Mouse (Mus musculus) right cerebral cortex, postnatal 36 days (tissue): Measurements from ENCODE around the gene Mapk6.
"Not testable (repeated sequence)": the region's sequence is repeated elsewhere in the genome, so short reads cannot be mapped to it uniquely, and the experiment has no call there.

ENCODE experiments used
- DNase-seq, 2 experiments: peaks; one replicate each; pipeline ENCODE4 v3.0.0; 2022; ENCODE audit warnings: low spot score in 2 of 2, mixed read lengths in 1 of 2

The Mapk6 gene

DNA sequence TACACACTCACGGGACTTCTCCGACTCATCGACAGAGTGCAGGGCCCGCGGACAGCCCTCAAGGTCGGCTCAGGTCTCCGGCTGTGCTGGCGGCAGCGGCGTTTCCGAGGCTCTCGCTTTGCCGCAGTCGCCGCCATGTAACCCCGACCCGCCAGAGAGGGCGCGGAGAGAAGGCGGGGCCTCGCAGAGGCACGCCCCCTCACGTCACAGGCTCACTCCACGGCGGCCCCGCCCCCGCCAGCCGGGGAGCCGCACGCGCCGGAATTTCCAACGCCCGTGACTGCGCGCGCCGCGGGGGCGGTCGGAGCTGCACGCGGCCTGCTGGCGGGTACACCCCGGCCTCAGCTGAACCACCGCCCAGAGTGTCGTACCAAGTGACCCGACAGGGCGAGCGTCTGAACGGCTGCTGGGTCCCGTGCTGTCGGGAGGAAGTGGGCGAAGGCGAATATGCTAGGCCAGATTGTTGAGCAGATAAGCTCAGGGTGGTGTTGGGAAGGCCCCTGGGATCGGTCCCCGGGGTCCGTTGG, at the start of gene Mapk6:
Gene Mapk6, minus strand, starts transcription at position 154 of the 527 bp plus-strand sequence.
- peak; percentile 94 to 95 for DNase-seq

DNA sequence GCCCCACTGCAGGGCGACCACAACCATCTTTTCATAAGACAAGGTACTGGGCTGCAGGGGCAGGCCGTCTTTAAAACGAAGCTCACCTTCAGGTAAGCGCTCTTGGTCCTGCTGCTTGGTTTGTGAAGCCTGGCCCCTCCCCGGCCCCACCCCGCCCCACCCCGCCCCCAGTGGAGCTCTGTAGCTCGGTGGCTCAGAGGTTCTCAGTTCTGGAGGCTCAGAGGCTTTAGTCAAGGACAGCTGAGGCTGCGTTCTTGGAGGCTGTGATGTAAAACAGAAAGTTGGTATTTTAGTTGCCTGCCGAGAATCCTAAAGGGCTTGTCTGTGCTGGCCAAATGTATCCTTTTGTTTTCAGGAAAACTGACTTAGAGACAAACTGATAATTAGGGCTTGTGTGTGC, 45.9 kb upstream of the Mapk6 start:
- DNase-seq: no peak

GRCm38 (mm10) chr9:75453994-75454393, 44.2 kb upstream of the Mapk6 start:
- no peak for DNase-seq

DNA sequence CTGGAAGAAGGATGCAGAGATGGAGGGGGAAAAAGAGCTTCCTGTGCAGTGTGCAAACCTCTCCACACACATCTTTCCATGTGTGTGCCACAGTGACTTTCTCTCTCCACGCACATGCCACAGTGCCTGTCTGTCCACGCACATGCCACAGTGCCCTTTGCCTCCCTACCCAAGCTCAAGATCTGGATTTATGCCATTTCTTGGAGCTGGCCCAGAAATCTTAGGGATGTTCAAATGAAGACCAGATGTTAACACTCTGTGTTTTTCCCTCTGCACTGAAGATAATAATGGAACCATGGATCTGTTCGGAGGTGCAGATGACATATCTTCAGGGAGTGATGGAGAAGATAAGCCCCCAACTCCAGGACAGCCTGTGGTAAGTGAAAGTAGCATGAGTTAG, 38.2 kb upstream of the Mapk6 start:
- DNase-seq: no peak

- not testable (repeated sequence) for DNase-seq
Observed at GRCm38 (mm10) chr9:75446574-75446973, 36.8 kb upstream of the Mapk6 start.

DNA sequence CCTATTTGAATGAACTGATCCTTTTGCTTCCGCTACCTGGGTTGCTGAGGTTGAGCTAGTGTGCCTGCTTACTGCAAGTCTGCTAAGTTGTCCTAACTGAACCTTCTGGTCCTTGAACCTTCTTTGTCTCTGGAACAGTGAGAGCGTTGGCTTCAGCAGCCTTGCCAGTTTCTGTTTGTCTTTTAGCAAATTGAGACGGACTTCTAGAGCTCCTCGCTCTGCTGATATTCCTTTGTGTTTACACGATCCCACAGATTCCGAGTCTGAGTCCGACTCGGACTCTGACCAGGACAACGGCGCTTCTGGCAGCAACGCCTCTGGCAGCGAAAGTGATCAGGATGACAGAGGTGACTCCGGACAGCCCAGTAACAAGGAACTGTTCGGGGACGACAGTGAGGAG, 35.2 kb upstream of the Mapk6 start:
- DNase-seq: no peak

- no peak for DNase-seq
Observed at GRCm38 (mm10) chr9:75441691-75442131, 31.9 kb upstream of the Mapk6 start.

GRCm38 (mm10) chr9:75440796-75441666, 31.2 kb upstream of the Mapk6 start, which contains the start of gene Leo1:
Gene Leo1, plus strand, starts transcription at chr9:75441524.
- DNase-seq: peak; percentile 89 to 93

DNA sequence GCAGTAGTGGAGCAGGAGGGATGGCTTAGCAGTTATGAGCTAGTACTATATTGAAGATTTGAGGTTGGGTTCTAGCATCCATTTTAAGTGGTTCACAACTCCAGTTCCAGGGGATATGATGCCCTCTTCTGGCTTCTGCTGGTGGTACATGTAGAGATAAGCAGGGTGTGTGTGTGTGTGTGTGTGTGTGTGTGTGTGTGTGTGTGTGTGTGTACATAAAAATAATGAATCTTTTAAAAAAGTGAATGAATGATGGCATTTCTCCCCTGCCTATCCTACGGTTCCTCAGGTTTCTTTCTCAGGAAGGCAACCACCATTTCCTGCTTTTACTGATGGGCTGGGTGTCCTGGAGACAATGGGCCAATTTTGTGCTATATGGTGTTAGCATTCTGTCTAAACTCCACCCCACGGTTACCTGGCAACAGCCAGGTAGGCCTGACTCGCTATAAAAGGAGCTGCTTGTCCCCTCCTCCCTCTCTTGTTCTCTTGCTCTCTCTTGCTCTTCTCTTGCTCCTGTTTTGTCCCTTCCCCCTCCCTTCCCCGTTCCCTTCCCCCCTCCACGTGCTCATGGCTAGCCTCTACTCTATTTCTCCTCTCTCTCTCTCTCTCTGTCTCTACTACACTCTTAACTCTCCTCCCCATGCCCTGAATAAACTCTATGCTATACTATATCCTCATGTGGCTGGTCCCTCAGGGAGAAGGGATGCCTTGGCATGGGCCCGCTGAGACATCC, 28.0 kb upstream of the Mapk6 start:
- no peak for DNase-seq

DNA sequence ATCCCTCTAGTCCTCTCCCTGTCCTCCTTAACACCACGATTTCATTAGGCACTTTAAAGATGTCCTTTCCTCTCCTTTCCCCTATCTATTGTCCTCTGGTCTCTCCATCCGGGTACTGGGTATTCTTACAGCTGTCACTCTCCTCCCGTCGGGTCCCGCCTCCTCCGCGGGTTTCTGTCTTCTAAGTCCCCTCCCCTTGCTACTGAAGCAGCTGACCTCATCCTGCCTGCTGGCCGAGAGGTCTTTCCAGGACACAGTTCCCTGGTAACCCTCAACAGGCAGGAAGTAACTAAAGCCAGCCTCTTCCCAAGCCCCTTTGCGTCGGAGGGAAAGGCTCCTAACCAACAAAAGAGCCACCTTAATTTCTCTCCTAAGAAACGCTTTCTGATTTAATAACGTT, 26.1 kb upstream of the Mapk6 start:
- DNase-seq: peak; percentile 23 to 44

DNA sequence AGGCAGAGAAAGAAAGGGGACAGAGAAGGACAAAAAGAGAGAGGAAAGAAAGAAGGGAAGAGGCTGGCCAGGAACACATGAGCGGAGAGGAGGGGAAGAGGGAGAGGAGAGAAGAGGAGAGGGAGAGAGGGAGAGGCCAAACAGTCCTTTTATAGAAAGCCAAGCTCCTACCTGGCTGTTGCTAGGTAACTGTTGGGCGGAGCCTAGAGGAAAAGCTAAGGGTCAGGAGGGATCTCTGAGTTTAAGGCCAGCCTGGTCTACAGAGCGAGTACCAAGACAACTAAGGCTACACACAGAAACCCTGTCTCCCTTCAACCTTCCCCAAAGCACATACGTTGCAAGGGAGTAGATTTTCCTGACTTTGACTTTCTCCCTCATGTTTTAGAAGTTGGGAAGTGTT, 25.5 kb upstream of the Mapk6 start:
- no peak for DNase-seq

- no peak for DNase-seq
Observed at GRCm38 (mm10) chr9:75434872-75435271, 25.1 kb upstream of the Mapk6 start.

GRCm38 (mm10) chr9:75434172-75434793, 24.5 kb upstream of the Mapk6 start:
- DNase-seq: no peak

GRCm38 (mm10) chr9:75432694-75433093, 22.9 kb upstream of the Mapk6 start:
- DNase-seq: no peak

GRCm38 (mm10) chr9:75430822-75431621, 21.2 kb upstream of the Mapk6 start:
- no peak for DNase-seq

DNA sequence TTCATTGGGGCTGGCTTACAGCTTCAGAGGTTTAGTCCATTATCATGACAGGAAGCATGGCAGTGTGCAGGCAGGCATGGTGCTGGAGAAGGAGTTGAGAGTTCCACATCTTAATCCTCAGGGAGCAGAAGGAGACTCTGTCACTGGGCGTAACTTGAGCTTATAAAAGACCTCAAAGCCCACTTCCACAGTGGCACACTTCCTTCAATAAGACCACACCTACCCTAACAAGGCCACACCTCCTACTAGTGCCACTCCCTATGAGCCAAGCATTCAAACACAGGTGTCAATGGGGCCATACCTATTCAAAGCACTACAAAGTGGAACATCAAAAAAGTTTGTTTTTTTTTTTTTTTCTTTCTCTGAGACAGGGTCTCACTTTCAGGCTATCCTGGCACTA, 19.9 kb upstream of the Mapk6 start:
- no peak for DNase-seq

DNA sequence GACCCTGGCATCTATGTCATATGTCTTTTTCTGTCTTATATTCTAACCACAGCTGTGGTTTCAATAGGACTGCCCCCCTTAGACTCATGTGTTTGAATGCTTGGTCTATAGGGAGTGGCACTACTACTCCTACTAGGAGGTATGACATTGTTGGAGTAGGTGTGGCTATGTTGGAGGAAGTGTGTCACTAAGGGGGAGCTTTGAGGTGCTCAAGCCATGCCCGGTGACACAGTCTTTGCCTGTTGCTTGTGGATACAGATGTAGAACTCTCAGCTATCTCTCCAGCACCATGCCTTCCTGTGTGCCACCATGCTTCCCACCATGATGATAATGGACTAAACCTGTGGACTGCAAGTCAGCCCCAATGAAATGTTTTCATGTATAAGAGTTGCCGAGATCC, 19.2 kb upstream of the Mapk6 start:
- no peak for DNase-seq

DNA sequence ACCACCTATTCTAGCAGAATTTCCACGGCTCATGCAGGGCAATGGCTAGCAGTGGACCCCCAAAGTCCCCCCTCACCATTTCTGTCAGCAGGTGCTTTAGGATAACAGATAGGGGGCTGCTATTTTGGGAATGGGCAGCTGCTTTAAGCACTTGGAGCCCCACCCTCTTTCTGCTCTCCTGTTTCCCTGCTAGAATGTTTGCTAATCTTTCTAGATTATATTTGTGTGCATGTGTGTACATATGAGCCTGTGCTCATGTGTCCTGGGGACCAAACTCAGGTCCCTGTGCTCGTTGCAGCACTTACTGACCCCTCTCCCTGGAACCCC, 18.4 kb upstream of the Mapk6 start:
- no peak for DNase-seq

DNA sequence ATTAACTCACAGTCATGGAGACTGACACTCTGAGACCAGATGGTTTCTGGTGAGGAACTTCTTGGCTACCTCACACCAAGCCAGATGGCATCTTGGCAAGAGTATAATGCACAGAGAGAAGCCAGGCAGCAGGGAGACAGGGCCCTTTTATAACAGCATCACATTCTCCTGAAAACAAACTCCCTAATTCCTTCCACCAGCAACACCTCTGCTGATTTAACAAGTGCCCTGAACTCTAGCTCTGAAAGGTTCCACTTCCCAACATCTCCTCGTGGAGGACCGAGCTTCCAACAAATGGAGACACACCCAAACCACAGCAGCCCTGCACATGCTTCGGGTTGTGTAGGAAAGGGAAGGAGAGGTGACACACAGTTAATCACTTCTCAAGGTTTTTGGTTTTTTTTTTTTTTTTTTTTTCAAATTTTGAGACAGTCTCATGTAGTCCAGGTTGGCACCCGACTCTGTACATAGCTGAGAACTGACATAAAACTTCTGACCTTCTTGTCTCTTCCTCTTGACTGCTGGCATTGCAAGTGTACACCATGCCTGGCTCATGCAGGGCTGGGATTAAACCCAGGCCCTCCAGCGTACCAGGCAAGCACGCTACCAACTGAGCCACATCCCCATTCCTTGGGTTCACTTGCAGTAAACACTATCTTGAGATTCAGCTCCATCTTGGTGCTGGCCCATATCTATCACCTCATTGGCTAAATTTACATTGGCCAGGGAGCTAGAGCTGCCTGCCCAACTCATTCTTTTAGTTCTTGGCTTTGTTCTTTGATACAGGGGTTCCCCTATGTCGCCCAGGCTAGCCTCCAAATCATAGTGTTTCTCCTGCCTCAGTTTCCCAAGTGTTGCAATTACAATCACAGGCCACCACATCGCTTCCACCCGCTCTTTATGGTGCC, 17.8 kb upstream of the Mapk6 start:
- DNase-seq: no peak

GRCm38 (mm10) chr9:75425796-75426391, 16.1 kb upstream of the Mapk6 start:
- DNase-seq: no peak
